Mouse (Mus musculus) liver, embryonic 14.5 days (tissue): ENCODE data around the gene Spata25. TPM values are rescaled to one million over a fixed set of nuclear protein-coding genes. Genes with fewer than 3 reads are reported as not detected.

ENCODE experiments used
- ATAC-seq: fragments of 200-750 bp; cut with Nextera tagmentation; 2 replicates; pipeline ENCODE4 v1.8.0; 2017; ENCODE audit warnings: moderate number of reproducible peaks, mild to moderate bottlenecking, moderate library complexity; ENCODE audit not compliant: insufficient read depth
- DNase-seq, 3 experiments: peaks; one replicate each; pipeline ENCODE4 v3.0.0-alpha.2; 2012 to 2013; ENCODE audit warnings: low read depth in 3 of 3, low spot score in 3 of 3
- H3K27ac ChIP-seq: fragments of 300-500 bp; sonication (generic); 2 replicates; pipeline ENCODE4 v1.5.1; 2014; ENCODE audit warnings: moderate library complexity, mild to moderate bottlenecking, control low read depth, inconsistent platforms
- H3K27me3 ChIP-seq: fragments of 300-500 bp; sonication (generic); 2 replicates; pipeline ENCODE4 v1.6.1; 2014; ENCODE audit warnings: mild to moderate bottlenecking, low read length, moderate library complexity; ENCODE audit not compliant: control insufficient read depth, insufficient read depth
- H3K36me3 ChIP-seq: fragments of 300-500 bp; sonication (generic); replicated peaks from 2 replicates; pipeline ENCODE4 v1.6.1; 2014; ENCODE audit warnings: low read depth; ENCODE audit not compliant: control insufficient read depth, insufficient read depth
- H3K4me1 ChIP-seq, 2 experiments: fragments of 200-500 bp in 1 of 2; fragments of 300-500 bp in 1 of 2; sonication (generic) in 1 of 2; replicated peaks; 2 replicates each; pipeline ENCODE4 v1.6.1; 2012 to 2014; ENCODE audit warnings: antibody characterized with exemption in 1 of 2, inconsistent platforms in 1 of 2, low read length in 1 of 2; ENCODE audit not compliant: control insufficient read depth in 2 of 2, insufficient read depth in 2 of 2
- H3K4me2 ChIP-seq: fragments of 300-500 bp; sonication (generic); 2 replicates; pipeline ENCODE4 v1.6.1; 2014; ENCODE audit warnings: low read depth, mild to moderate bottlenecking, control low read depth, moderate library complexity
- H3K4me3 ChIP-seq, 2 experiments: fragments of 200-500 bp in 1 of 2; fragments of 300-500 bp in 1 of 2; sonication (generic) in 1 of 2; 2 replicates each; pipeline ENCODE4 v1.5.1; 2012 to 2014; ENCODE audit warnings: low read depth in 2 of 2, low read length in 2 of 2, mild to moderate bottlenecking in 2 of 2, control low read depth in 1 of 2, inconsistent platforms in 1 of 2, moderate library complexity in 1 of 2; ENCODE audit not compliant: insufficient read depth in 1 of 2
- H3K9ac ChIP-seq: fragments of 300-500 bp; sonication (generic); replicated peaks from 2 replicates; pipeline ENCODE4 v1.6.1; 2014; ENCODE audit warnings: mild to moderate bottlenecking, control low read depth, moderate library complexity
- H3K9me3 ChIP-seq: fragments of 300-500 bp; sonication (generic); 2 replicates; pipeline ENCODE4 v1.6.1; 2016; ENCODE audit warnings: low read length, mixed read lengths; ENCODE audit not compliant: control insufficient read depth
- CTCF ChIP-seq: IDR thresholded peaks from 2 replicates; pipeline ENCODE4 v1.5.1; 2016; ENCODE audit warnings: antibody characterized with exemption, low read depth, control low read depth
- EP300 ChIP-seq: IDR thresholded peaks from 2 replicates; pipeline ENCODE4 v1.6.1; 2016; ENCODE audit warnings: antibody characterized with exemption, low read depth
- WGBS: fragments of 180-500 bp; shearing (Covaris S2); extraction: QIAGEN DNeasy Blood & Tissue Kit; methylation state at CpG from one replicate; pipeline ENCODE4 v1.1.7; 2014; ENCODE audit not compliant: insufficient replicate concordance; 5-methylcytosine and 5-hydroxymethylcytosine counted together
- polyA plus RNA-seq, 2 experiments: library from polyadenylated mRNA; depleted of rRNA in 1 of 2; stranded (reverse) in 1 of 2; unstranded in 1 of 2; fragments of >200 nt; fragmentation: Nextera tagmentation in 1 of 2; extraction: Ambion mirVana in 1 of 2; gene quantifications; 2 replicates each; pipeline versions ENCODE4 v1.2.1 to v1.2.3; 2012 to 2014

Spata25 gene
- polyA plus RNA-seq, 2 experiments, result not detected

DNA sequence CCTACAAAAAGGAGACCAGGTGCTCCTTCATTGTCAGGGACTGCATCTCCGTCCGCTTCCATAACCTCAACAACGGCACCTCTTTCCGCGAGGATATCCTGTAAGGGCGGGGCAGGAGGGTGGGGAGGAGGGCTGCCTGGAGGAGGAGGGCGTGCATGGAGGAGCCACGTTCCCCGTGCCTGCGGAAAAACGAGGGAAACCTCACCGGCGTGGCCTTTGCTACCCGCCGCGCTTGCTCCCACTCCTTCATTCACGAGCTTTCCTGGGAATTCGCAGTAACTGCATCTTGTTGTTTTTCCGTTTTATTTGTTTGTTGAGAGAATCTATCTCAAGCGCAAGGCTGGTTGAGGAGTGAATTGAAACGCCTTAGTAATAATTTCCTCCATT, 23.0 kb downstream of the Spata25 start:
- Histone ChIP-seq H3K27me3 (no peaks in the 10 kb centered on the region), H3K36me3 (peaks cover 6% of the 10 kb centered on the region), H3K9ac (peak overlapping the region; percentile 88), H3K27ac (peak overlapping the region; percentile 96), H3K4me3 (peak overlapping the region; percentile 95 to 97), H3K9me3 (no peaks in the 10 kb centered on the region), H3K4me2 (peak overlapping the region; percentile 77), H3K4me1 (peaks cover 12 to 13% of the 10 kb centered on the region in 2 experiments)
- TF ChIP-seq CTCF (no peak), EP300 (no peak)
- ATAC-seq (peak; percentile 79), DNase-seq (peak in 1 of 3 experiments; percentile 55)
- WGBS, result under 1% methylated on average over 21 of the region's 21 CpGs

DNA sequence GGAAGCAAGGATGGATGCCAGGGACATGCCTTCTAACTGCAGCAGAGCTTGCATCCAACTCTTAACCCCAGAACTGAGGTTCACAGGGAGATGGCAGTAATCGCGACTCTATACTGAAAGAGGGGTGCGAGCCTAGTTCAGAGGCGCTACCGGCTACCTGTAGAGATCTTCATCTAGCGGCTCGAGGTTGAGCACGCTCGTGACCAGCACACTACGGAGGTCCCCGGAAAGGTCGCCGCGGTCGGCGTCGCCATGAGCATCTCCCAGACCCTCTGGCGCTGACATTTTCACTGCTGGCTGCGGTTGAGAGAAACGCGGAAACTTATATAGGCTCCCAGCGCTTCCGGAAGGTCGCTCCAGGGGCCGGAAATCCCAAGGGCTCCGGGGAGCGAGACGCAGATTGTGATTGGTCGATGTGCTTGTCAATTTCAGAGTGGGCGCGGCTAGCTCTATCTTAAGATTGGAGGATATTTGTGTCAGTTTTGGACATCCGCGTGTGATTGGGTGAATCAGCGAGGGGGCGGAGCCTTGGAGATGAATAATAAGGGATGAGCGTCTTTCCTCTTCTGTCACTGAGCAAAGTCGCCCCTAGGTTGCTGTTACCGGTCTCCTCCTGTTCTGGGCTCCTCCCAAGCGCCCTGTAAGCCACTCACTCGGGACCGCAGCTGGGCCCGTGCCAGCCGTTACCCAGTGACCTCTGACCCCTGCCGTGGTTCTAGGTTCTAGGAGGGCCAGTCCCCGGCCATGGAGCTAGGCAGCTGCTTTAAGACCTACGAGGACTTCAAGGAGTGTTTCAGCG, 23.6 kb downstream of the Spata25 start, which contains the start of the genes Acot8 and Zswim3:
Gene Acot8 (minus strand): TSS at position 350 of the 799 bp plus-strand sequence.
Gene Zswim3 (plus strand): TSS at position 566 of the 799 bp plus-strand sequence.
- Histone ChIP-seq H3K9me3 (no peaks in the 10 kb centered on the region), H3K4me1 (peaks cover 12 to 13% of the 10 kb centered on the region in 2 experiments), H3K4me3 (peak within 1 kb of the TSS; percentile 95 to 99), H3K27me3 (no peaks in the 10 kb centered on the region), H3K4me2 (peak within 1 kb of the TSS; percentile 90), H3K9ac (peak within 1 kb of the TSS; percentile 93), H3K27ac (peak within 1 kb of the TSS; percentile 96), H3K36me3 (peaks cover 11% of the 10 kb centered on the region)
- ATAC-seq (peak; percentile 92), DNase-seq (peak; percentile 99)
- peak; percentile 55; the same call in 1 of the 2 replicates for TF ChIP-seq EP300
- TF ChIP-seq CTCF, result peak; percentile 19; the same call in 1 of the 2 replicates
- WGBS, result under 1% methylated on average over 47 of the region's 47 CpGs

DNA sequence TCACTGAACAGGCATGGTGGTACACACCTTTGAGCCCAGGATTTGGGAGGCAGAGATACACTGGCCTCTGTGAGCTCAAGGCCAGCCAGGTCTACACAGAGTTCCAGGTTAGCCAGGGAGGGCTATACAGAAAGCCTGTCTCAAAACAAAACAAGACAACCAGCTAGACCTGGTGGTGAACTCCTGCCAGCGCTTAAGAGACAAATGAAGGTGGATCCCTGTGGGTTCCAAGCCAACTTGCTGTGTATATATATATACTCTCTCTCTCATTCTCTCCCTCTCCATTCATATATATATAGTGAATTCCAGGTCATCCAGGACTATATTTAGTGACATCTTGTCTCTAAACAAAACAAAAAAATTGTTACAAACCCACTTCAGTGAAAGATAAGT, 24.4 kb downstream of the Spata25 start:
- no peak for DNase-seq
- H3K9ac ChIP-seq, result peak overlapping the region; percentile 93
- H3K4me1 ChIP-seq, result peaks cover 12 to 13% of the 10 kb centered on the region in 2 experiments
- WGBS, result 57% methylated on average over 1 of the region's 1 CpGs
- no peak for ATAC-seq
- TF ChIP-seq CTCF (no peak; the same call in 1 of the 2 replicates), EP300 (no peak)
- H3K27ac ChIP-seq, result peak overlapping the region; percentile 80
- H3K36me3 ChIP-seq, result peaks cover 14% of the 10 kb centered on the region
- peak overlapping the region; percentile 90 for H3K4me2 ChIP-seq
- H3K27me3 ChIP-seq, result no peaks in the 10 kb centered on the region
- no peaks in the 10 kb centered on the region for H3K9me3 ChIP-seq
- peak overlapping the region; percentile 95 to 99 for H3K4me3 ChIP-seq

DNA sequence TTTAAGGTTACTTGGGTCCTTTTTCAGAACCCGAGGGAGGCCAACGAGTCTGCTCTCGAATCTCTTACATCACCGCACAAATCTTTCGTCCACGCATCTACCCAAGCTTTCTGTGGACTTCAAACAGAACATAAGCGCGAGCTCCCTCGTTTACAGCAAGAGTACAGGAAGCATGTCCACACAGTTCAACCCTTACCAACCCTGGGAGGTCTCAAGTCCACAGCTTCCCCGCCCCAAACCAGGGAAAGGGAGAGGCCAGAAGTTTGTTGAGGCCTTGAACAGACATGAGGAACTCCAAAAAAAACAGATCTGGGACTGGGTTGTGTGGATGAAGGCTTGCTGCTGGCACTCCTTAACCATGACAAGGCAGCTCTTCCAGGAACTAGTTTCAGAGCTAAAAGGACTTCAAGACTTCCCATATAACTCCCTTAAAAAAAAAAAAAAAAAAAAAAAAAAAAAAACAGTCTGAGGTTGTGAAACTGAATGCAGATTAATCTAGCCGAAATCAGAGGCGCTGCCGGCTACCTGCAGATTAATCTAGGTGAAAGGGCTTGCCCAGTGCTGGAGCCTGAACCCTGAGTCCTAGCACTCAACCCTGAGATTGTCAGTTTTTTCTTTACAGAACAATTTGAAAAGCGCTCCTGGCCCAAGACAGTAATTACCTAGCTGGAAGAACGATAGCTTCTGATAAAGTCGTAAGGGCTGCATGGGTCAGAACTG, 25.0 kb downstream of the Spata25 start:
- WGBS, result 77% methylated on average over 16 of the region's 16 CpGs
- H3K36me3 ChIP-seq, result peaks cover 12% of the 10 kb centered on the region
- ATAC-seq, result no peak
- no peak for DNase-seq
- TF ChIP-seq CTCF (no peak), EP300 (no peak)
- H3K9me3 ChIP-seq, result no peaks in the 10 kb centered on the region
- peak overlapping the region; percentile 90 for H3K4me2 ChIP-seq
- peak overlapping the region; percentile 95 to 99 for H3K4me3 ChIP-seq
- peak overlapping the region; percentile 80 for H3K27ac ChIP-seq
- H3K9ac ChIP-seq, result peak overlapping the region; percentile 93
- no peaks in the 10 kb centered on the region for H3K27me3 ChIP-seq
- peaks cover 12 to 13% of the 10 kb centered on the region in 2 experiments for H3K4me1 ChIP-seq
